Mouse (Mus musculus) bone marrow macrophage, adult 2 months (primary cell): ENCODE data around the gene Plpp3.

Source experiments
- CTCF ChIP-seq: IDR thresholded peaks from 2 replicates; pipeline ENCODE4 v1.5.1; 2012; ENCODE audit warnings: low read depth, mild to moderate bottlenecking, low read length, moderate library complexity
- POLR2A ChIP-seq: IDR thresholded peaks from 2 replicates; pipeline ENCODE4 v1.6.1; 2012; ENCODE audit warnings: mild to moderate bottlenecking, low read depth, low read length, borderline replicate concordance

- TF ChIP-seq CTCF (no peak), POLR2A (no peak)
These were observed 3.3 kb downstream of the Plpp3 start for GRCm38 (mm10) chr4:105160470-105160869.
